Mouse (Mus musculus): ENCODE results near the gene Gm44790. TPM values are rescaled to one million over a fixed set of nuclear protein-coding genes. Genes with fewer than 3 reads are reported as not detected.

Gene Gm44790
- polyA plus RNA-seq, 1 experiment from 2014 or later = not detected

DNA sequence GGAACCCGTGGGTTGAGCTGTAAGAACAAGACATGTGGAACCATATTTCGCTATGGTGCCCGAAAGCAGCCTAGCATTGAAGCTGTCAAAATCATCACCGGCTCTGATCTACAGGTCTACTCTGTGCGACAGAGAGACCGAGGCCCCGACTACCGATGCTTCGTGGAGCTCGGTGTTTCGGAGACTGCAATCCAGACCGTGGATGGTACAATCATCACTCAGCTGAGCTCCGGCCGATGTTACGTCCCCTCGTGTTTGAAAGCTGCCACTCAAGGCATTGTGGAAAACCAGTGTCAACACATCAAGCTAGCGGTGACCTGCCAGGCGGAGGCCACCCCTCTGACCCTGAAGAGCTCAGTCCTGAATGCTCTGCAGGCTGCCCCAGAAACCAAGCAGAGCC lies 19.1 kb downstream of the Gm44790 start:
- Histone ChIP-seq H3K9ac (ENCODE audit: low read length) (no peak overlapping the region), H3K36me3 (ENCODE audit: control insufficient read depth, insufficient read depth, low read length) (0 out of 2 replicates have a peak, but pooled peaks cover 9% of the 10 kb centered on the region), H3K4me3 (replicated peaks; ENCODE audit: low read length) (no peak overlapping the region), H3K4me2 (ENCODE audit: low read depth, low read length) (no peak overlapping the region), H3K27me3 (ENCODE audit: control insufficient read depth, insufficient read depth, low read length) (no peaks in the 10 kb centered on the region), H3K27ac (ENCODE audit: low read length) (no peak overlapping the region), H3K4me1 (ENCODE audit: control insufficient read depth, insufficient read depth, low read length) (no peaks in the 10 kb centered on the region), H3K9me3 (replicated peaks; ENCODE audit: control insufficient read depth, low read length) (no peaks in the 10 kb centered on the region)
- no peak for ATAC-seq (ENCODE audit: insufficient read depth, low FRiP score)
- 91% methylated on average over 18 of the region's 18 CpGs for WGBS

DNA sequence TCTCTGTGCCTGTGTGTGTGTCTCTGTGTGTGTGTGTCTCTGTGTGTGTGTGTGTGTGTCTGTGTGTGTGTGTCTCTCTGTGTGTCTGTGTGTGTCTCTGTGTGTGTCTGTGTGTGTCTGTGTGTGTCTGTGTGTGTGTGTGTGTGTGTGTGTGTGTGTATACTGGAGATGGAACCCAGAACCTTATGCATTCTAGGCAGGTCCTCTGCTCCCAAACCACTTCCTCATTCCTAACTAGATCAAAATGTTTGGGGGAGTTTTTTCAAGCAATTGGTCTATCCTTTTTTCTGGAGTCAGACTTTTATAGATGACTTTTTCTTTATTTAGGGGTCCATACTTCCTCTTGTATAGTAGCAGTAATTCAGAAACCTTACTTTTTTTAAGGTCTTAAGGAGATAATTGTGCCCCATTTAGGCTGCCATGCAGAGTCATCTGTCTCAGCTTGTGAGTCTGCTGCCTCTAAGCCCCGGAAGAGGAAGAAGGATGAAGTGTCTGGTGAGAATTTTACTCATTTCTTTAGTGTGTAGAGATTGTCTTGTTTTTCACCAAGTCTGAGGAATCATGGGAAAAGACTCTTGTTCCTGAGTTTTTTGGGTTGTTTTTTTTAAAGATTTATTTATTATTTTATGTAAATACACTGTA lies 20.6 kb downstream of the Gm44790 start:
- WGBS = 89% methylated on average over 1 of the region's 1 CpGs
- Histone ChIP-seq H3K4me2 (ENCODE audit: low read depth, low read length) (no peak overlapping the region), H3K27me3 (ENCODE audit: control insufficient read depth, insufficient read depth, low read length) (no peaks in the 10 kb centered on the region), H3K4me1 (ENCODE audit: control insufficient read depth, insufficient read depth, low read length) (no peaks in the 10 kb centered on the region), H3K27ac (ENCODE audit: low read length) (no peak overlapping the region), H3K9me3 (replicated peaks; ENCODE audit: control insufficient read depth, low read length) (no peaks in the 10 kb centered on the region), H3K36me3 (ENCODE audit: control insufficient read depth, insufficient read depth, low read length) (0 out of 2 replicates have a peak, but pooled peaks cover 9% of the 10 kb centered on the region), H3K9ac (ENCODE audit: low read length) (no peak overlapping the region), H3K4me3 (replicated peaks; ENCODE audit: low read length) (no peak overlapping the region)
- ATAC-seq (ENCODE audit: insufficient read depth, low FRiP score) = no peak

- H3K27ac ChIP-seq (ENCODE audit: low read length) = no peak overlapping the region
- no peaks in the 10 kb centered on the region for H3K27me3 ChIP-seq (ENCODE audit: control insufficient read depth, insufficient read depth, low read length)
- WGBS = 90% methylated on average over 3 of the region's 3 CpGs
- H3K4me3 ChIP-seq (replicated peaks; ENCODE audit: low read length) = no peak overlapping the region
- H3K4me2 ChIP-seq (ENCODE audit: low read depth, low read length) = no peak overlapping the region
- H3K4me1 ChIP-seq (ENCODE audit: control insufficient read depth, insufficient read depth, low read length) = no peaks in the 10 kb centered on the region
- no peak overlapping the region for H3K9ac ChIP-seq (ENCODE audit: low read length)
- H3K9me3 ChIP-seq (replicated peaks; ENCODE audit: control insufficient read depth, low read length) = no peaks in the 10 kb centered on the region
- 0 out of 2 replicates have a peak, but pooled peaks cover 4% of the 10 kb centered on the region for H3K36me3 ChIP-seq (ENCODE audit: control insufficient read depth, insufficient read depth, low read length)
- ATAC-seq (ENCODE audit: insufficient read depth, low FRiP score) = no peak
Observed at GRCm38 (mm10) chr6:86456727-86457126, 30.3 kb downstream of the Gm44790 start.

DNA sequence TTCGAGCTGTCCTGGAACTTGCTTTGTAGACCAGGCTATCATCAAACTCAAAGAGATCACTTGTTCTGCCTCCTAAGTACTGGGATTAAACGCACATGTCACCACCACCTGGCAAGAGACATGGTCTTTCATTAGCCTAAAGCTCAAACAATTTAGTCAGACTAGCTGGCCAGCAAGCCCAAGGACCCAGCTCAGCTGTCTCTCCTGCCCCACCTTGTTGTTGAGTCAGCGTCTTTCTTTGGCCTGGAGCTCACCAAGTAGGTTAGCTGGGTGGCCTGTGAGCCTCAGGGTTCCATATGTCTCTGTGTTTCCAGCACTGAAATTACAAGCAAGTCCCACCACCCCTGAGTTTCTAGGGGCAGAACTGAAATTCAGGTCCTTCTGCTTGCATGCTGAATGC lies 36.6 kb downstream of the Gm44790 start:
- Histone ChIP-seq H3K36me3 (ENCODE audit: control insufficient read depth, insufficient read depth, low read length) (peaks cover 8% of the 10 kb centered on the region; the same call in 1 of the 2 replicates), H3K4me2 (ENCODE audit: low read depth, low read length) (no peak overlapping the region), H3K9ac (ENCODE audit: low read length) (no peak overlapping the region), H3K27ac (ENCODE audit: low read length) (no peak overlapping the region), H3K27me3 (ENCODE audit: control insufficient read depth, insufficient read depth, low read length) (no peaks in the 10 kb centered on the region), H3K4me1 (ENCODE audit: control insufficient read depth, insufficient read depth, low read length) (no peaks in the 10 kb centered on the region), H3K9me3 (replicated peaks; ENCODE audit: control insufficient read depth, low read length) (no peaks in the 10 kb centered on the region), H3K4me3 (replicated peaks; ENCODE audit: low read length) (no peak overlapping the region)
- ATAC-seq (ENCODE audit: insufficient read depth, low FRiP score) = no peak
- WGBS = 87% methylated on average over 3 of the region's 3 CpGs

DNA sequence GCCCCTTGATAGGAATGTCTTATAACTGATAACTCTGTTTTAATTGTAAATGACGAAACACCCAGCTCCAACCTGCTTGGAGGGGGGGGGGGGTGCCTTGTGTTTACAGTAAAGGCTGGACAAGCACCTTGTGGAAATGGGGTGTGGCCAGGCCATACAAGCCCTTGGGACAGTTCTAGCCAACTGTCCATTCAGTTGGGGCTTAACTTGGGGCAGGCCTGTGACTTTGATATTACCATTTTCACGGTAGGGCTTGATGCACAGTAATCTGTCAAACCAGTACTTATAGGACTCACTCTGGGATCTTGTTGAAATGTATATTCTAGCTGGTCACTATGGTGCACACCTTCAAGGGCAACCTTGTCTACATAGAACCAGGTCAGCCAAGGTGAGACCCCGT lies 44.9 kb downstream of the Gm44790 start:
- no peaks in the 10 kb centered on the region for H3K27me3 ChIP-seq (ENCODE audit: control insufficient read depth, insufficient read depth, low read length)
- peak overlapping the region; percentile 48 for H3K4me3 ChIP-seq (replicated peaks; ENCODE audit: low read length)
- ATAC-seq (ENCODE audit: insufficient read depth, low FRiP score) = no peak
- peak overlapping the region; percentile 71 for H3K4me2 ChIP-seq (ENCODE audit: low read depth, low read length)
- peaks cover 24% of the 10 kb centered on the region for H3K4me1 ChIP-seq (ENCODE audit: control insufficient read depth, insufficient read depth, low read length)
- H3K36me3 ChIP-seq (ENCODE audit: control insufficient read depth, insufficient read depth, low read length) = peaks cover 5% of the 10 kb centered on the region; the same call in 1 of the 2 replicates
- H3K9ac ChIP-seq (ENCODE audit: low read length) = peak overlapping the region; percentile 75
- peak overlapping the region; percentile 96 for H3K27ac ChIP-seq (ENCODE audit: low read length)
- whole genome bisulfite sequencing = 85% methylated on average over 3 of the region's 3 CpGs
- H3K9me3 ChIP-seq (replicated peaks; ENCODE audit: control insufficient read depth, low read length) = no peaks in the 10 kb centered on the region

GRCm38 (mm10) chr6:86471760-86472099 lies 45.3 kb downstream of the Gm44790 start:
- Histone ChIP-seq H3K4me2 (ENCODE audit: low read depth, low read length) (peak overlapping the region; percentile 71), H3K36me3 (ENCODE audit: control insufficient read depth, insufficient read depth, low read length) (peaks cover 2% of the 10 kb centered on the region; the same call in 1 of the 2 replicates), H3K9ac (ENCODE audit: low read length) (peak overlapping the region; percentile 75), H3K9me3 (replicated peaks; ENCODE audit: control insufficient read depth, low read length) (no peaks in the 10 kb centered on the region), H3K27ac (ENCODE audit: low read length) (peak overlapping the region; percentile 96), H3K4me3 (replicated peaks; ENCODE audit: low read length) (peak overlapping the region; percentile 48), H3K4me1 (ENCODE audit: control insufficient read depth, insufficient read depth, low read length) (peaks cover 24% of the 10 kb centered on the region), H3K27me3 (ENCODE audit: control insufficient read depth, insufficient read depth, low read length) (no peaks in the 10 kb centered on the region)
- 18% methylated on average over 9 of the region's 9 CpGs for WGBS
- ATAC-seq (ENCODE audit: insufficient read depth, low FRiP score) = peak; percentile 12

GRCm38 (mm10) chr6:86472100-86472955 lies 45.9 kb downstream of the Gm44790 start:
- Histone ChIP-seq H3K4me2 (ENCODE audit: low read depth, low read length) (peak overlapping the region; percentile 76), H3K36me3 (ENCODE audit: control insufficient read depth, insufficient read depth, low read length) (no peaks in the 10 kb centered on the region), H3K4me3 (replicated peaks; ENCODE audit: low read length) (peak overlapping the region; percentile 48), H3K27me3 (ENCODE audit: control insufficient read depth, insufficient read depth, low read length) (no peaks in the 10 kb centered on the region), H3K4me1 (ENCODE audit: control insufficient read depth, insufficient read depth, low read length) (peaks cover 24% of the 10 kb centered on the region), H3K27ac (ENCODE audit: low read length) (peak overlapping the region; percentile 96), H3K9me3 (replicated peaks; ENCODE audit: control insufficient read depth, low read length) (no peaks in the 10 kb centered on the region), H3K9ac (ENCODE audit: low read length) (peak overlapping the region; percentile 75)
- ATAC-seq (ENCODE audit: insufficient read depth, low FRiP score) = peak; percentile 95
- under 1% methylated on average over 56 of the region's 56 CpGs for WGBS

GRCm38 (mm10) chr6:86473077-86473476 lies 46.6 kb downstream of the Gm44790 start:
- H3K27me3 ChIP-seq (ENCODE audit: control insufficient read depth, insufficient read depth, low read length) = no peaks in the 10 kb centered on the region
- WGBS = 53% methylated on average over 7 of the region's 7 CpGs

GRCm38 (mm10) chr6:86474072-86474471 lies 47.6 kb downstream of the Gm44790 start:
- Histone ChIP-seq H3K9ac (ENCODE audit: low read length) (no peak overlapping the region), H3K36me3 (ENCODE audit: control insufficient read depth, insufficient read depth, low read length) (no peaks in the 10 kb centered on the region), H3K9me3 (replicated peaks; ENCODE audit: control insufficient read depth, low read length) (no peaks in the 10 kb centered on the region), H3K4me2 (ENCODE audit: low read depth, low read length) (no peak overlapping the region), H3K4me3 (replicated peaks; ENCODE audit: low read length) (no peak overlapping the region), H3K4me1 (ENCODE audit: control insufficient read depth, insufficient read depth, low read length) (peaks cover 29% of the 10 kb centered on the region), H3K27ac (ENCODE audit: low read length) (no peak overlapping the region), H3K27me3 (ENCODE audit: control insufficient read depth, insufficient read depth, low read length) (no peaks in the 10 kb centered on the region)
- 96% methylated on average over 5 of the region's 5 CpGs for WGBS
- ATAC-seq (ENCODE audit: insufficient read depth, low FRiP score) = no peak

More at GRCm38 (mm10) chr6:86473077-86473476, 46.6 kb downstream of the Gm44790 start:
- H3K27ac ChIP-seq (ENCODE audit: low read length) = peak overlapping the region; percentile 96
- no peaks in the 10 kb centered on the region for H3K36me3 ChIP-seq (ENCODE audit: control insufficient read depth, insufficient read depth, low read length)
- peak overlapping the region; percentile 74 for H3K9ac ChIP-seq (ENCODE audit: low read length)
- peak overlapping the region; percentile 76 for H3K4me2 ChIP-seq (ENCODE audit: low read depth, low read length)
- H3K4me3 ChIP-seq (replicated peaks; ENCODE audit: low read length) = peak overlapping the region; percentile 48
- H3K9me3 ChIP-seq (replicated peaks; ENCODE audit: control insufficient read depth, low read length) = no peaks in the 10 kb centered on the region
- no peak for ATAC-seq (ENCODE audit: insufficient read depth, low FRiP score)
- H3K4me1 ChIP-seq (ENCODE audit: control insufficient read depth, insufficient read depth, low read length) = peaks cover 24% of the 10 kb centered on the region

All from stomach, embryonic 16.5 days (tissue).